ENCODE assay signal across 9 mouse cellular contexts in the genomic region with DNA sequence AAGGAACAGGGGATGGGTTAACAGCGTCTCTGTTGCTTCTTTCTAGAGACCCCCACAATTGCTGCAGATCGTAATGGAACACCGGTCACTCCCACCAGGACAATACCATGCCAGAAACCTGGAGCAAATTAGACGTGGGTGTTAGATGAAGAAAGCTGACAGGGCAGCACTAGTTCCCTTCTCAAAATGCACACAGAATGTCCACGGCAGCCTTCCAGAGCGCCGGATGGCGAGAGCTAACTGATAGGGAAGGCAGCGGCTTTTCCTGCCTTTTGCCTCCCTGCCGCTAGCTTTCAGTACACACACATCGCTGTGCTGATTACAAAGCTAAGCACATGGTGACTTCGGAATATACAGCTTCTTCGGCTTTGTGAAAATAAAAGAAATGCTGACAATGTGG. TPM values are rescaled to one million over a fixed set of nuclear protein-coding genes. Genes with fewer than 3 reads are reported as not detected.
A peak's percentile ranks its signal among the peaks of the same experiment; 100 is the strongest.
DNase-seq lines count a peak whose midpoint lies in the region; ATAC-seq lines count a peak whose summit lies in the region.
"Had no signal": no experiment of that assay in that cellular context is flagged by ENCODE, and none has a peak within 500 bp of the region (broad histone marks: within the 10 kb centered on the region; RNA-seq: fewer than 3 reads in every experiment).

No protein-coding gene starts in this region.

- H3K27me3 ChIP-seq in megakaryocyte, embryonic 14.5 days (replicated peaks), result peaks cover 5% of the 10 kb centered on the region
- no peaks in the 10 kb centered on the region for H3K27me3 ChIP-seq in intestine, embryonic 16.5 days (replicated peaks; ENCODE audit: control insufficient read depth, insufficient read depth, low read length)
- H3K27me3 ChIP-seq in midbrain, embryonic 12.5 days, result no peaks in the 10 kb centered on the region

- peak overlapping the region; percentile 55 for H3K4me2 ChIP-seq in intestine, embryonic 16.5 days (ENCODE audit: low read depth, low read length)
- H3K4me2 ChIP-seq in midbrain, embryonic 12.5 days (replicated peaks), result peak overlapping the region; percentile 42

- H3K27ac ChIP-seq in intestine, embryonic 16.5 days (ENCODE audit: low read length), result peak overlapping the region; percentile 23; the same call in 1 of the 2 replicates
- no peak overlapping the region for H3K27ac ChIP-seq in midbrain, embryonic 12.5 days (replicated peaks)

- peak overlapping the region; percentile 81 for H3K4me3 ChIP-seq in megakaryocyte, embryonic 14.5 days (replicated peaks)
- peak overlapping the region; percentile 33 for H3K4me3 ChIP-seq in intestine, embryonic 16.5 days (ENCODE audit: low read length)
- peak overlapping the region; percentile 26 for H3K4me3 ChIP-seq in midbrain, embryonic 12.5 days

- WGBS in intestine, embryonic 16.5 days, result 35% methylated on average over 13 of the region's 13 CpGs
- WGBS in midbrain, embryonic 12.5 days, result 41% methylated on average over 13 of the region's 13 CpGs

- peaks cover 4% of the 10 kb centered on the region; the same call in 1 of the 2 replicates for H3K4me1 ChIP-seq in megakaryocyte, embryonic 14.5 days
- no peaks in the 10 kb centered on the region for H3K4me1 ChIP-seq in intestine, embryonic 16.5 days (ENCODE audit: control insufficient read depth, insufficient read depth, low read length)
- H3K4me1 ChIP-seq in midbrain, embryonic 12.5 days, result no peaks in the 10 kb centered on the region

- peak; percentile 60 to 61 for DNase-seq in cerebellum, postnatal 10 days
- no peak for DNase-seq in cerebellum, adult 11-12 months
- no peak for DNase-seq in spleen, postnatal 14 days (ENCODE audit: low spot score in 2 of 2)

- peaks cover 6% of the 10 kb centered on the region for H3K9me3 ChIP-seq in megakaryocyte, embryonic 14.5 days
- no peaks in the 10 kb centered on the region for H3K9me3 ChIP-seq in intestine, embryonic 16.5 days (ENCODE audit: control insufficient read depth, low read length)
- no peaks in the 10 kb centered on the region for H3K9me3 ChIP-seq in midbrain, embryonic 12.5 days

- no peaks in the 10 kb centered on the region for H3K36me3 ChIP-seq in megakaryocyte, embryonic 14.5 days (replicated peaks; ENCODE audit: low read length)
- no peaks in the 10 kb centered on the region for H3K36me3 ChIP-seq in intestine, embryonic 16.5 days (ENCODE audit: control insufficient read depth, insufficient read depth, low read length)
- no peaks in the 10 kb centered on the region for H3K36me3 ChIP-seq in midbrain, embryonic 12.5 days

- no peak for ATAC-seq in megakaryocyte, adult 5-6 weeks (ENCODE audit: poor library complexity, severe bottlenecking)
- ATAC-seq in intestine, embryonic 16.5 days, result no peak
- no peak for ATAC-seq in midbrain, embryonic 12.5 days (ENCODE audit: low FRiP score, low read depth)
- no peak; the same call in 1 of the 2 replicates for ATAC-seq in granulocyte monocyte progenitor cell, adult 5-6 weeks (replicated peaks; ENCODE audit: poor library complexity, severe bottlenecking)

- H3K9ac ChIP-seq in intestine, embryonic 16.5 days (ENCODE audit: low read depth, low read length), result peak overlapping the region; percentile 62
- H3K9ac ChIP-seq in midbrain, embryonic 12.5 days (replicated peaks), result no peak overlapping the region; the same call in 1 of the 2 replicates

RNA-seq across cellular contexts. Expression of gene Plac1, which starts 7.9 kb away (rescaled TPM):
- not detected in 2 replicates for polyA plus RNA-seq in megakaryocyte, embryonic 14.5 days (2012; ENCODE audit: insufficient read depth, low replicate concordance)
- not detected in 2 replicates for total RNA-seq in megakaryocyte, adult 5-6 weeks (2015)
- total RNA-seq in megakaryocyte, adult 5-6 weeks (2017), result not detected in 2 replicates
- 3.0 and 3.9 TPM in 2 replicates for polyA plus RNA-seq in intestine, embryonic 16.5 days (2015; fragmentation: Nextera tagmentation; extraction: Ambion mirVana)
- 1.0 and 1.4 TPM in 2 replicates for polyA plus RNA-seq in midbrain, embryonic 12.5 days (2016; fragmentation: Nextera tagmentation; extraction: Ambion mirVana)
- total RNA-seq in granulocyte monocyte progenitor cell, adult 5-6 weeks (2014; fragmentation: Nextera tagmentation), result not detected in 2 replicates
- not detected in 2 replicates for total RNA-seq in granulocyte monocyte progenitor cell, adult 5-6 weeks (2017)

RNA-seq across cellular contexts. Expression of gene Fam122b, which starts 37.6 kb away (rescaled TPM):
- polyA plus RNA-seq in megakaryocyte, embryonic 14.5 days (2012; ENCODE audit: insufficient read depth, low replicate concordance), result 1.2 TPM in 1 of 2 replicates, not detected in the other
- total RNA-seq in megakaryocyte, adult 5-6 weeks (2015), result 13.6 and 15.2 TPM in 2 replicates
- total RNA-seq in megakaryocyte, adult 5-6 weeks (2017), result 5.6 and 5.8 TPM in 2 replicates
- 6.8 and 7.1 TPM in 2 replicates for polyA plus RNA-seq in intestine, embryonic 16.5 days (2015; fragmentation: Nextera tagmentation; extraction: Ambion mirVana)
- polyA plus RNA-seq in midbrain, embryonic 12.5 days (2016; fragmentation: Nextera tagmentation; extraction: Ambion mirVana), result 5.1 and 6.5 TPM in 2 replicates
- total RNA-seq in granulocyte monocyte progenitor cell, adult 5-6 weeks (2014; fragmentation: Nextera tagmentation), result 13.2 and 19.6 TPM in 2 replicates
- 5.4 and 9.1 TPM in 2 replicates for total RNA-seq in granulocyte monocyte progenitor cell, adult 5-6 weeks (2017)

RNA-seq across cellular contexts. Expression of gene Fam122c, which starts 41.3 kb away (rescaled TPM):
- polyA plus RNA-seq in megakaryocyte, embryonic 14.5 days (2012; ENCODE audit: insufficient read depth, low replicate concordance), result not detected in 2 replicates
- not detected in 2 replicates for total RNA-seq in megakaryocyte, adult 5-6 weeks (2015)
- not detected in 2 replicates for total RNA-seq in megakaryocyte, adult 5-6 weeks (2017)
- polyA plus RNA-seq in intestine, embryonic 16.5 days (2015; fragmentation: Nextera tagmentation; extraction: Ambion mirVana), result not detected in 2 replicates
- polyA plus RNA-seq in midbrain, embryonic 12.5 days (2016; fragmentation: Nextera tagmentation; extraction: Ambion mirVana), result not detected in 2 replicates
- not detected in 2 replicates for total RNA-seq in granulocyte monocyte progenitor cell, adult 5-6 weeks (2014; fragmentation: Nextera tagmentation)
- total RNA-seq in granulocyte monocyte progenitor cell, adult 5-6 weeks (2017), result not detected in 2 replicates
- polyA plus RNA-seq: C2C12 had no signal

Comparison
In these comparisons a context has a peak if more than half of its experiments do, and no peak if none do; other contexts are left out.
1. DNase-seq: peak in cerebellum, postnatal 10 days (2 of 2); none in cerebellum, adult 11-12 months (single experiment) and spleen, postnatal 14 days (0 of 2).
2. H3K4me3 ChIP-seq: peak in every context shown above with its lines; median percentile 81 in megakaryocyte, embryonic 14.5 days; 33 in intestine, embryonic 16.5 days; 26 in midbrain, embryonic 12.5 days.